Comparison of ENCODE assay signal across 9 mouse cellular contexts in the genomic region with DNA sequence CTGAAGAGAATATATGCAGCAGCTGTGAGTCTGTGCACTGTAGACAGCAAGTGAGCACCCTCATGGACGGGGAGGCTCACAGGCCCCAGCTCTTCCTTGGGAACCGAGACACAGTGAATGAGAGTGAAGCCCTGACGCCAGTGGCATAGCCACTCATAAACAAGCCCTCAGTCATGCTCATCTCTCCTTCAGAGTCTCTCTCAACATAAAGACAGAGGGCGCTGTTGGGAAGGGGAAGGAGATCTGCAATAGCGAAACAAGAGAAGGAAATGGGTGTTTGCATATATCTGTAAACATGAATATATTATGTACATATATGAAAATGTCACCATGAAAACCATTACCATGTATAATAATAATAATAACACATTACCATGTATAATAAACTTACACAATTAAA. TPM values are rescaled to one million over a fixed set of nuclear protein-coding genes. Genes with fewer than 3 reads are reported as not detected.
DNase-seq lines count a peak whose midpoint lies in the region; ATAC-seq and TF ChIP-seq lines count a peak whose summit lies in the region.
"Had no signal": no experiment of that assay in that cellular context is flagged by ENCODE, and none has a peak within 500 bp of the region (broad histone marks: within the 10 kb centered on the region; RNA-seq: fewer than 3 reads in every experiment).

No protein-coding gene starts in this region.

- H3K4me2 ChIP-seq in hindbrain, embryonic 14.5 days (replicated peaks): no peak overlapping the region
- H3K4me2 ChIP-seq: limb, embryonic 12.5 days had no signal

- peak; percentile 96 for ATAC-seq in megakaryocyte progenitor cell, adult 5-6 weeks (replicated peaks; ENCODE audit: poor library complexity)
- no peak for ATAC-seq in hindbrain, embryonic 14.5 days (ENCODE audit: low FRiP score)

- WGBS in hindbrain, embryonic 14.5 days: 69% methylated on average over 5 of the region's 5 CpGs

- no peak overlapping the region for H3K4me3 ChIP-seq in E14TG2a.4 (replicated peaks; ENCODE audit: low read length)
- H3K4me3 ChIP-seq in hindbrain, embryonic 14.5 days (replicated peaks; ENCODE audit: low read length): no peak overlapping the region
- H3K4me3 ChIP-seq: limb, embryonic 12.5 days had no signal

- H3K4me1 ChIP-seq in E14TG2a.4 (replicated peaks; ENCODE audit: low read depth, low read length): peaks cover 51% of the 10 kb centered on the region
- H3K4me1 ChIP-seq in hindbrain, embryonic 14.5 days (replicated peaks; ENCODE audit: control insufficient read depth, insufficient read depth, low read length): no peaks in the 10 kb centered on the region
- H3K4me1 ChIP-seq: limb, embryonic 12.5 days had no signal

- TF ChIP-seq CTCF in E14TG2a.4 (conservative IDR thresholded peaks at IDR 0.05; ENCODE audit: low read length): peak; percentile 69

- intact Hi-C loops in heart, postnatal 25 days (cut with DNase I): no loop called here

- no peak overlapping the region for H3K9ac ChIP-seq in hindbrain, embryonic 14.5 days
- H3K9ac ChIP-seq: limb, embryonic 12.5 days had no signal

- DNase-seq in heart, adult 8-10 months (ENCODE audit: low spot score): peak; percentile 13
- no peak for DNase-seq in heart, postnatal 25 days (ENCODE audit: low spot score)
- DNase-seq in embryo, embryonic 10 days (ENCODE audit: low spot score): peak; percentile 57
- no peak for DNase-seq in right cerebral cortex, adult 18-20 months
- DNase-seq in hindbrain, embryonic 14.5 days (ENCODE audit: low spot score): no peak
- no peak for DNase-seq in right cerebral cortex, postnatal 4 days

- H3K27ac ChIP-seq in hindbrain, embryonic 14.5 days: no peak overlapping the region
- H3K27ac ChIP-seq: limb, embryonic 12.5 days had no signal

- H3K27me3 ChIP-seq in E14TG2a.4 (ENCODE audit: insufficient read depth, low read length): no peaks in the 10 kb centered on the region
- no peaks in the 10 kb centered on the region for H3K27me3 ChIP-seq in hindbrain, embryonic 14.5 days (ENCODE audit: control insufficient read depth, insufficient read depth, low read length)
- H3K27me3 ChIP-seq: limb, embryonic 12.5 days had no signal

- no peaks in the 10 kb centered on the region for H3K9me3 ChIP-seq in E14TG2a.4 (ENCODE audit: low read length)
- H3K9me3 ChIP-seq in hindbrain, embryonic 14.5 days (ENCODE audit: control insufficient read depth, low read length): no peaks in the 10 kb centered on the region
- H3K9me3 ChIP-seq: limb, embryonic 12.5 days had no signal

- H3K36me3 ChIP-seq in E14TG2a.4 (ENCODE audit: insufficient read depth, low read length): peaks cover 100% of the 10 kb centered on the region
- H3K36me3 ChIP-seq in hindbrain, embryonic 14.5 days (replicated peaks; ENCODE audit: control insufficient read depth, insufficient read depth): peaks cover 48% of the 10 kb centered on the region

RNA-seq across cellular contexts. Expression of a gene that starts 10.6 kb away (rescaled TPM):
- total RNA-seq in heart, adult 8-10 months (2022): 100 to 1,000 TPM in 1 of 4 experiments, 10 to 100 TPM in 3; 85.9 to 102 (median 91.8) TPM
- 10 to 100 TPM; 61.2 to 74.8 TPM for total RNA-seq in heart, postnatal 25 days (2021)
- 160 and 206 TPM in 2 replicates for total RNA-seq in megakaryocyte progenitor cell, adult 5-6 weeks (2015)
- total RNA-seq in megakaryocyte progenitor cell, adult 5-6 weeks (2017): 16.6 and 19.9 TPM in 2 replicates
- 34.0 and 34.2 TPM in 2 replicates for polyA plus RNA-seq in hindbrain, embryonic 14.5 days (2014; fragmentation: Nextera tagmentation; extraction: Ambion mirVana)

RNA-seq across cellular contexts. Expression of a gene that starts 17.4 kb away (rescaled TPM):
- total RNA-seq in heart, adult 8-10 months (2022): under 1 TPM in 1 of 4 experiments, not detected in 3; 0.49 TPM
- total RNA-seq in heart, postnatal 25 days (2021): under 1 TPM; 0.17 to 0.39 TPM
- total RNA-seq in megakaryocyte progenitor cell, adult 5-6 weeks (2015): 34.8 and 40.9 TPM in 2 replicates
- 27.3 and 42.0 TPM in 2 replicates for total RNA-seq in megakaryocyte progenitor cell, adult 5-6 weeks (2017)
- 4.9 and 5.9 TPM in 2 replicates for polyA plus RNA-seq in hindbrain, embryonic 14.5 days (2014; fragmentation: Nextera tagmentation; extraction: Ambion mirVana)

RNA-seq across cellular contexts. Expression of a gene that starts 17.5 kb away (rescaled TPM):
- total RNA-seq in heart, adult 8-10 months (2022): 10 to 100 TPM; 61.9 to 72.6 (median 67.9) TPM
- total RNA-seq in heart, postnatal 25 days (2021): 10 to 100 TPM; 61.4 to 69.0 TPM
- total RNA-seq in megakaryocyte progenitor cell, adult 5-6 weeks (2015): 87.0 and 89.2 TPM in 2 replicates
- total RNA-seq in megakaryocyte progenitor cell, adult 5-6 weeks (2017): 70.5 and 72.5 TPM in 2 replicates
- polyA plus RNA-seq in hindbrain, embryonic 14.5 days (2014; fragmentation: Nextera tagmentation; extraction: Ambion mirVana): 143 and 176 TPM in 2 replicates

RNA-seq across cellular contexts. Expression of a gene that starts 50.4 kb away (rescaled TPM):
- 10 to 100 TPM; 24.3 to 39.2 (median 31.0) TPM for total RNA-seq in heart, adult 8-10 months (2022)
- 10 to 100 TPM; 35.8 to 37.9 TPM for total RNA-seq in heart, postnatal 25 days (2021)
- total RNA-seq in megakaryocyte progenitor cell, adult 5-6 weeks (2015): 9.3 and 16.9 TPM in 2 replicates
- 8.1 and 8.2 TPM in 2 replicates for total RNA-seq in megakaryocyte progenitor cell, adult 5-6 weeks (2017)
- 7.5 and 7.9 TPM in 2 replicates for polyA plus RNA-seq in hindbrain, embryonic 14.5 days (2014; fragmentation: Nextera tagmentation; extraction: Ambion mirVana)

Comparison
In these comparisons a context has a peak if more than half of its experiments do, and no peak if none do; other contexts are left out.
1. DNase-seq: peak in heart, adult 8-10 months (single experiment) and embryo, embryonic 10 days (single experiment); none in heart, postnatal 25 days (single experiment), right cerebral cortex, adult 18-20 months (single experiment), hindbrain, embryonic 14.5 days (single experiment) and right cerebral cortex, postnatal 4 days (single experiment).
2. RNA of a gene that starts 17.4 kb away (total RNA-seq): 27.3 to 42.0 TPM in megakaryocyte progenitor cell, adult 5-6 weeks; 0.17 to 0.39 TPM in heart, postnatal 25 days and 0.49 TPM in heart, adult 8-10 months; every median in the first group is over 10 times any median in the second.